Mouse (Mus musculus) cerebellum, adult 18-20 months (tissue): ENCODE measurements around the gene Golga4.
"Not testable (repeated sequence)": the region's sequence is repeated elsewhere in the genome, so short reads cannot be mapped to it uniquely, and the experiment has no call there.

Experiments
- DNase-seq, 2 experiments: peaks; one replicate each; pipeline ENCODE4 v3.0.0; 2021

Golga4 gene

GRCm38 (mm10) chr9:118591633-118592032 is 85.6 kb downstream of the Golga4 start:
- no peak for DNase-seq

DNA sequence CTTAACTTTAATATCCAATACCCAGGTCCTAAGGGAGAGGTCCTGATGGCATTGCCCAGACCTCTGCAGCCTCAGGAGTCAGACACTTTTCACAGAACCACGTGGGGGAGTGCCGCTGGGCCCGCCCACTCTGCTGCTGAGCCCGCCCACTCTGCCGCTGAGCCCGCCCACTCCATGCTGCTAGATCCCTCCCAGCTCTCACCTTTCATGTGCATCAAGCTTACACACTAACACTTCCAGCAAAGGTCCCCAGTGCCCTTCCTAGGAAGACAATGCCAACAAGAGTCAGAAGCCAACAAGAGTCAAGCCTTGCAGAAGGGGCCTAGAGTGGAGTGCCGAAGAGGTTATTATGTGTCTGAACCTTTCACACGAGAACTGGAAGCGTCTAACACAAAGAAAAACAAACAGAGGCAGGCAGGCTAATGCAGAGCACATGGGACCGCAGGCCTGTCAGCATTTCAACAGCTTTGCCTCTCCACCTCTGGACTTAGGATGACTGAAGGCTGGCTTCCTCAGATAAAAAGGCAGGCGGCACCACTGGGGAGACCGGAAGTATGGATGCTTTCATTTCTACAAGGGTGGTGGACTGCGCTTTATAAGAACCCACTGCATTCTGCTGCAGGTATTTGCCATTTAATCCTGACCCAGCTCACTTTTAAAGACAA is 86.7 kb downstream of the Golga4 start:
- no peak for DNase-seq

GRCm38 (mm10) chr9:118593443-118593842 is 87.4 kb downstream of the Golga4 start:
- no peak for DNase-seq

DNA sequence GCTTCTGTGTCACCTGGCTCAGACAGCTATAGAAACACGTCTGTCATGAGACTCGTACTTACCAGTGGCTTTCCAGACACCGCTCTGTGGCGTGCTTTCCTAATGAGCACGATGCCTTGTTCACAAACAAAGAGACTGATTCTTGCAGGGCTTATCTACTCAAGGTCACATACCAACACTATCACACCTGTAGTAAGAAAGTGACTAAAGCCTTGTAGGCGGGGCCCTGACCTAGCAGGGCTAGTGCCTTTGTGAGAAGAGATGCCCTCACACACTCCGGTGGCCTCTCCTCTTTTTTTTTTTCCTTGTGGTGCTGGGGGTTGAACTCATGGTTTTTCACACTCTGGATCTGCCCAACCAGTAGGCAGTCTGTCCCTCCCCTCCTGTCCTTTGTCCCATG is 90.7 kb downstream of the Golga4 start:
- DNase-seq, result no peak

- DNase-seq, result not testable (repeated sequence)
Observed at GRCm38 (mm10) chr9:118600393-118600792, 94.3 kb downstream of the Golga4 start.

GRCm38 (mm10) chr9:118602576-118602975 is 96.5 kb downstream of the Golga4 start:
- DNase-seq, result no peak

DNA sequence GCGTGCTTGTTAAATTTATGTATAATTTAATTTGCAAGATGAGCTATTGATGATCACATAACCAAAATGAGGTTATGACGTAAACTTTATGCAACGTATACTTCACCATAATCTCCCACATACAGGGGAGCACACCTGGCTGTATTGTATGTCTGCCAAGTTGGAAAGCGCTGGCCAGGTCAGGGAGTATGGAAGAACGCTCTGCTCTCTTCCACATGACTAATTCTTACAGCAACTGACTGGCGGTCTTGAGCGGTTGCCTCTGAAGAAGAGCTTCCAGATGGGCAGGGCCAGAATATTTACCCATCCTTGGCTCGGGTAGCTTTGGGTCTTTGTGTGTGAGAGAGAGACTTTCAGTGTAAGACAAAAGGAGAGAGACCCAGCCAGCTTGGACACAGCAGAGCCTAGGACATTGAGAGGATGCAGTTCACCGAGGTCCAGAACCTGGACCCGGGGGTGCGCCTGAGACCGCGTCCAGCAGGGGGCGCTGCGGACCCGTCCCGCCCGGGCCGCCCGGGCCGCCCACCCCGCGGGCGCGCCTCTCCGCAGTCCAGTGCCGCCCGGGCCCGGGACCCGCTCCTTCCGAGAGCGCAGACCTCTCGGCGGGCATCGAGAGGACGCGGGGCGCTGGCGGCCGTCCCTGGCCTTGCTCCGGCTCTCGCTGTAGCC is 100.2 kb downstream of the Golga4 start, which contains the start of gene Itga9:
Gene Itga9, plus strand, starts transcription at position 543 of the 669 bp plus-strand sequence.
- peak in 1 of 2 experiments; percentile 59 for DNase-seq

GRCm38 (mm10) chr9:118606817-118607371 is 100.8 kb downstream of the Golga4 start:
- DNase-seq, result no peak

DNA sequence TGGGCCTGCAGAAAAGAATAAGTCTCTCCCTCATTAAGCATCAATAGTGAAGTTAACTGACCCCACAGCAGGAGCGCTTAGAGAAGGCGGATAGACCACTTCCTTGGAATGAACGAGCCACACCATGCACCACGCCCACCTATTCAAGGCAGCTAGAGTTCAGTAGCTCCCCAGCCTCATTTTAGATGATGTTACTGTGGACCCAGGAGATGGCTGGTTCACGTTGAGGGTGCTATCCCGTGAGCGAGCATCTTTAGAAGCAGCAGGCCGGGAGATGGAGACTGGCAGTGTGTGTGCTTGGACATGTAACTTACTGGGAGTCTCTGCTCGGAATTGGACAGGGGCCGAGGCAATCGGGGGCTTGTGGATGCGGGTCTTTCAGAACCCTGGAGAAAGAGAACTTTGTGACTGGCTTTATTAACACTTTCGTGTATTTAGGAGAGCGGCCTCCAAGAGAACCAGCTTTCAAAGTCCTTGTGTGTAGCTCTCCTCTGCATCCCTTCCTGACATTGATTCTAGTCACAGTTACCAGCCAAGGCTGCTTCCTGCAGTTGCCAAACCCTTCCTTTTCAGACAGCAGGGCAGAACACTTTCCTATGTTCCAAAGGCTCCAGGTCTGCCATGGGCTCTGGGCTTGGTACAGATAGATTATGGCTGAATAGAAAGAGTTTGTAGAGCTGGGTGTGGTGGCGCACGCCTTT is 101.8 kb downstream of the Golga4 start:
- no peak for DNase-seq

DNA sequence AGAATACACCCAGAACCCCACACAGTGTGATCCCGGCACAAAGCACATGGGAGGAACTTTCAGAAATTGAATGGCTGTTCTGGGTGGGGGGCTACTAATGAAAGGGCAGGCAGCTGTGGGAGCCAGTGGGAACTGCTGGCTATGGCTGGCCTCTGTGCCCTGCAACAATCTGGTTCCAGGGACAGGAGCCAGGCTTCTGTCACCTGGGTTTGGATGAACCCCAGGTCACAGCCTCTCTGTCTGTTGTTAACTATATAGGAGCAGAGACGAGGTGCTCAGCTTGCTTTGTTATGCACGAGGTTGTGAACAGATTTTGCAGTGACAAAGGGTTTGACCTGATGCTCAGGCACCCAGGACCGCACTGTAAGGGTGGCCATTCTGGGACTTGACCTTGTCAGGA is 102.5 kb downstream of the Golga4 start:
- no peak for DNase-seq

DNA sequence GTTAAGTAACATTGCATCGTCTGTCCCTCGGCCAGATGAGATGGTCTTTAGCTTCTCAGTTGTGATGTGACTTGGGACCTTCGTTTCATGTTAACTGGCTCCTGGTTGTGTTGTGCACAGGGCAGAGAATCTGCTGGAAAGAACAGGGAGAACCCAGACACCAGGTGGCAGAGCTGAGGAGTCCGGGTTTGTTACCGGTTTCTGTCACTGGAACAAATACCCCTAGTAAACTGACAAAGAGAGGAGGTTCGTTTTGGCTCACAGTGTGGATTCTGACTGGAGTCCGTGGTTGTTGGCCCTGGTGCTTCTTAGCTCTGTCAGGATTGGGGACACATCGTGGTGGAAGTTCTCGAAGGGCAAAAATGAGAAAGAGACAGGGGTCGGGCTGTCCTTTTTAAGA is 104.0 kb downstream of the Golga4 start:
- no peak for DNase-seq

GRCm38 (mm10) chr9:118611111-118611541 is 105.1 kb downstream of the Golga4 start:
- no peak for DNase-seq

- DNase-seq, result no peak
Observed at GRCm38 (mm10) chr9:118611958-118612581, 106.0 kb downstream of the Golga4 start.

DNA sequence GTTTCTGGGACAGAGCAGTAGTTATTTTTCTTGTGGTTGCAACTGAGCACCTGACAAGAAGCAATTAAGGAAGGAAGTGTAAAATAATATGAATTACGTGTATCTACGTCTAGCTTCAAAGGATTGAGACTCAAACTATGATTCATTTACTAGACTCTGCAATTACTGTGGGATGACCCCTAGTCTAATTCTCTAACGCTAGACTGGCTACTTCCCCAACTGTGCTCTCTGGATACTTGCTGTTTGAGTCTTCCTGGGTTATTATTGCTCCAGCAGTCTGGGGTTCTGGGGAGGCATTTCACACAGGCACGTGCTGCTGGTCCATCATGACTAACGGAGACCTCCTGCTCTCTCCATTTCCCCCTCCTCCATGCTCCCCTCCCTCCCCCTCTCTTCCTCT is 111.2 kb downstream of the Golga4 start:
- DNase-seq, result no peak

DNA sequence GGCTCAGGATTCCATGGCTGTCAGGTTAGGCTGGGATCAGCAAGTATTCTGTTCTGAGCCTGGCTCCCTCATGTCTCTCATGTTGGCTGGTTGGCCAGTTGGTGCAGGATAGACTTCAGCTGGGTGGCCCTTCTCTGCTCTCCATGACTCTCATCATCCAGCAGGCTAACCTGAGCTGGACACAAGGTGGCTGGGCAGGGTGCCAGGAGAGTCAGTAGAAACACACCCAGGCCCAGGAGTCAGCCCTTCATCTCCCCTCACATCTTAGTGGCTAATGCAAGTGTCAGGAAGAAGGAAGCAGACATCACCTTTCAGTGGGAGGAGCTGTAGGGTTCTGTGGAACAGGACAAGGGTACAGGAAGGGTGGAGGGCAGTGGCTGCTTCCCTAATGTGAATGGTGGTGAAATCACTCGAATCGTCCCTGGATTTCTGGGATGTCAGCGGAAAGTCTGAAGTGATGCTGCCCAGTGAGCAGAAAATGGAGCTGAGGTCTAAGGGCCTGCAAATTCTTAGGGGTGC is 112.7 kb downstream of the Golga4 start:
- no peak for DNase-seq

GRCm38 (mm10) chr9:118620807-118621206 is 114.7 kb downstream of the Golga4 start:
- no peak for DNase-seq

- no peak for DNase-seq
Observed at GRCm38 (mm10) chr9:118621691-118622090, 115.6 kb downstream of the Golga4 start.

DNA sequence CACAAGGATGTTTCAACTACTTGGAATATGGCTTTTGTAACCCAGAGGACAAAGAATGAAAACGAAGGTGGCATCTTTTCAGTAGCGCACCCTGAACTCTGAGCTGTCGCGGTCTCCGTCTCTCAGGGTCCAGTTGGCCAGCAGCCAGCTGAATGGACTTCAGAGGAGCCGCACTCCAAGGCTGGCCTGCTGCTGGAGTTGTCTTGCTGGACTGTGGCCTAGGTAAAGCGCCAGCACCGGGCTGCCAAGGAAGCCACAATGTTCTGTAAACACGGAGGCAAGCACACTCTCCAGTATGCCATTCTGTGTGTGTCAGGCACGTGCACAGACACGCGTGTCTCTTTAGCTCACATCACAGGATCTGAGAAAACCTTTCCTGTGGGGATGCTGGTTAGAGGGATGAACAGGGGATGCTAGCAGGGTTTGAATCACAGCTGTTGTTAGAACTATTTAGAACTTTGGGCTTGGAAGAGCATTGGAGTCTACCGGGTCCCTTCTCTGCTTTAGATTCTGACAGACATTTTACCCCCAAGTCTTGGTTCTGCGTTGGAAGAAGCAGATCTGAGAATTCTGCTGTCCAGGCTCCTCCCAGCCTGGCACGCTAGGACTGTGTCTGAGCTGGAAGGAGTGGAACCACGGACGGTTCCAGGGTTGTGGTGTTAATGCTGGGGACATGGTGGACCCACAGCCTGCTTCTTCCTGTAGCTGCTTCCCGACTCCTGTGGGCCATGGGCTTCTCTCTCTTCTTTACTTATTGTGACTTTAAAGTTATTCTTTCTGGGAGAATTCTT is 116.5 kb downstream of the Golga4 start:
- DNase-seq, result no peak

- DNase-seq, result no peak
Observed at GRCm38 (mm10) chr9:118623483-118623882, 117.4 kb downstream of the Golga4 start.

GRCm38 (mm10) chr9:118624146-118624545 is 118.1 kb downstream of the Golga4 start:
- DNase-seq, result no peak

DNA sequence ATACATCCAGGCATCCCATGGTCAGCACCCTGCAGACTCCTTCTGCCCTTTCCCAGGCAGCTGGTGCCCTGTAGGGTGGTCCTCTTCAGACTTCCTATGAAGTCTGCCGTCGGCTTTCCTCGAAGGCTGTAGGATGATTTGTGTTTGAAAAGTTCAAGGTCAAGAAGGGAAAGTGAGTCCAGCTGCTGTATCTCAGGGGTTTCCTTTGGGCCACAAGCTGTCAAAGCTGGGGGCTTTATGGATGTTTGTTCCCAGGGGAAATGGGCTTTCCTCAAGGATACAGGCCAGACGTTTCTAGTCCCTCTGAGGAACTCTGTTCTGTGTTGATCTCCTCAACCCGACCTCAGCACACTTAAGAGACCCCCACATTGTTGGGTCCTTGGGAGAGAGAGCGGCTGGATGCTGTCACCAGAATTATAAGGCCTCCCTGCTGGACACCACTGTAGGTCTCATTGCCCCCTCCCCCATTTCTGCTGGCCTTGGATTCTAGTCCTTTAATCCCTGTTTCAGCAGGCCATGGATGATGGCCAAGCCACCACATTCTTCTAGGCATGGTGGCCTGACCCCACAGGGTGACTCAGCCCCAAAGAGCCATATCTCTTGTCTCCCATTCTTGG is 123.8 kb downstream of the Golga4 start:
- no peak for DNase-seq
